Mouse (Mus musculus): ENCODE measurements at regions not wholly inside any gene's neighbourhood (a gene's known extent, or its start where the extent isn't known, plus 50 kb on each side); places are given as distances from the start of the nearest gene placed in this dataset.

- Histone ChIP-seq H3K4me3 (ENCODE audit: control insufficient read depth, insufficient read depth, low read length) (no peak overlapping the region), H3K36me3 (ENCODE audit: control insufficient read depth, insufficient read depth, low read length) (no peaks in the 10 kb centered on the region), H3K27me3 (ENCODE audit: control insufficient read depth, insufficient read depth, low read length) (no peaks in the 10 kb centered on the region), H3K4me1 (replicated peaks; ENCODE audit: control insufficient read depth, insufficient read depth, low read length) (no peaks in the 10 kb centered on the region), H3K27ac (ENCODE audit: control insufficient read depth, insufficient read depth, low read length) (no peak overlapping the region)
- TF ChIP-seq POLR2A (IDR thresholded peaks at IDR 0.05; ENCODE audit: control insufficient read depth, extremely low read depth, insufficient read depth, low read length, poor library complexity) (no peak), CTCF (IDR thresholded peaks at IDR 0.05; ENCODE audit: borderline replicate concordance, control insufficient read depth, extremely low read depth, insufficient read depth, low read length, poor library complexity) (no peak)
- 91% methylated on average over 4 of the region's 4 CpGs for WGBS
- DNase-seq, result no peak
Measured at GRCm38 (mm10) chr16:31582885-31583284, 80.4 kb upstream of the Dlg1 start.

- no peak overlapping the region for H3K4me3 ChIP-seq (ENCODE audit: control insufficient read depth, insufficient read depth, low read length)
- no peak for DNase-seq
- TF ChIP-seq CTCF (IDR thresholded peaks at IDR 0.05; ENCODE audit: borderline replicate concordance, control insufficient read depth, extremely low read depth, insufficient read depth, low read length, poor library complexity), result no peak
- no peak for TF ChIP-seq POLR2A (IDR thresholded peaks at IDR 0.05; ENCODE audit: control insufficient read depth, extremely low read depth, insufficient read depth, low read length, poor library complexity)
- no peaks in the 10 kb centered on the region for H3K36me3 ChIP-seq (ENCODE audit: control insufficient read depth, insufficient read depth, low read length)
- H3K27me3 ChIP-seq (ENCODE audit: control insufficient read depth, insufficient read depth, low read length), result no peaks in the 10 kb centered on the region
- H3K27ac ChIP-seq (ENCODE audit: control insufficient read depth, insufficient read depth, low read length), result no peak overlapping the region
- no peaks in the 10 kb centered on the region for H3K4me1 ChIP-seq (replicated peaks; ENCODE audit: control insufficient read depth, insufficient read depth, low read length)
- 96% methylated on average over 2 of the region's 2 CpGs for WGBS
Measured at GRCm38 (mm10) chr16:31583627-31584026, 79.6 kb upstream of the Dlg1 start.

DNA sequence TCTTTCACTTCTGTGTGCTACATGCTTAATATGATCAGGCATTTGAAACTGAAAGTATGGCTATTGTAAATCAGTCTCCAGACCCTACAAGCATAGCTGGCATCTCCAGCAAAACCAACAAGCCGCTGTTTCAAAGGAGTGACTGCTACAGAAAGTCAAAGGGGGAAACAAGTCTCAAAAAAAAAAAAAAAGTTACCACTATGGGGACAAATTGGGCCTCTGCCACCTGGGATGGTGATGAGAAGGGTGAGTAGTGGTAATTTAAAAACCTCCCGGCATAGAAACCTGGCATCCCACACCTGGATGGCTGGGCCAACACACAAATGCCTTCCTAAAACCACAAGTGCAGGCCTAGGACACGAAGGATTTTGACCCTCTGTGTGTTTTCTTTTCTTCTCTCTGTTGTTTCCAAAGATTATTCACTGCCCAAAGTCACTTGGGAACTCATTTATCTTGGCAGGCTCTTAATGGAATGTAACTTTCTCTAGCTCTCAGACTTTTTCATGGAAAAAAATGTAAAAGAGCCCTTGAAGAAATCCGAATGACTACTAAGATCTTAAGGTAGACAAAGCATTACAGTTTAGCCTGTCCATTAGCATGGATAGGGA is 78.9 kb upstream of the Dlg1 start:
- no peak overlapping the region for H3K4me3 ChIP-seq (ENCODE audit: control insufficient read depth, insufficient read depth, low read length)
- H3K36me3 ChIP-seq (ENCODE audit: control insufficient read depth, insufficient read depth, low read length), result no peaks in the 10 kb centered on the region
- no peak for DNase-seq
- H3K27me3 ChIP-seq (ENCODE audit: control insufficient read depth, insufficient read depth, low read length), result no peaks in the 10 kb centered on the region
- H3K4me1 ChIP-seq (replicated peaks; ENCODE audit: control insufficient read depth, insufficient read depth, low read length), result no peaks in the 10 kb centered on the region
- 80% methylated on average over 4 of the region's 4 CpGs for WGBS
- H3K27ac ChIP-seq (ENCODE audit: control insufficient read depth, insufficient read depth, low read length), result no peak overlapping the region
- TF ChIP-seq CTCF (IDR thresholded peaks at IDR 0.05; ENCODE audit: borderline replicate concordance, control insufficient read depth, extremely low read depth, insufficient read depth, low read length, poor library complexity), result no peak
- no peak for TF ChIP-seq POLR2A (IDR thresholded peaks at IDR 0.05; ENCODE audit: control insufficient read depth, extremely low read depth, insufficient read depth, low read length, poor library complexity)

GRCm38 (mm10) chr16:31587036-31587435 is 76.2 kb upstream of the Dlg1 start:
- no peaks in the 10 kb centered on the region for H3K27me3 ChIP-seq (ENCODE audit: control insufficient read depth, insufficient read depth, low read length)
- TF ChIP-seq POLR2A (IDR thresholded peaks at IDR 0.05; ENCODE audit: control insufficient read depth, extremely low read depth, insufficient read depth, low read length, poor library complexity) (no peak), CTCF (IDR thresholded peaks at IDR 0.05; ENCODE audit: borderline replicate concordance, control insufficient read depth, extremely low read depth, insufficient read depth, low read length, poor library complexity) (no peak)
- WGBS, result 86% methylated on average over 1 of the region's 1 CpGs
- no peak overlapping the region for H3K27ac ChIP-seq (ENCODE audit: control insufficient read depth, insufficient read depth, low read length)
- no peaks in the 10 kb centered on the region for H3K36me3 ChIP-seq (ENCODE audit: control insufficient read depth, insufficient read depth, low read length)
- H3K4me1 ChIP-seq (replicated peaks; ENCODE audit: control insufficient read depth, insufficient read depth, low read length), result no peaks in the 10 kb centered on the region
- no peak for DNase-seq
- H3K4me3 ChIP-seq (ENCODE audit: control insufficient read depth, insufficient read depth, low read length), result no peak overlapping the region

DNA sequence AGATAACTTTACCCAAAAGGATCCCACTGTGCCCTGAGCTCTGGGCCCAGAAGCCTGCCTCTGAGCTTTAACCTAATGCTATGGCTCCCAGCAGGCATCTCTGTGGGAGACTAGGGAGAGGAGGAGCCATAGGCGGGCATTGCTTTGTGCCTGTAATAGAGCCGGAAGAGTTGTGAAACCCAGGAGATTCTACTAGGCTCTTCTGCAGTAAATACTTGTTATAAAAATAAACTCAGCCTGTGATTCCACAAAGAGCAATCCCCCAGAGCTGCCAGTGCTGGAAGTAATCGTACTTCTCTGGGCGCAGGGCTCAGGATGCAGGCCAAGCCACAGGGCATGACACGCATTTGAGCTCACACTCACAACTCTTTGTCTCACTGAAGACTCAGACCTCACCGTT is 73.7 kb upstream of the Dlg1 start:
- no peak for DNase-seq
- no peak overlapping the region for H3K27ac ChIP-seq (ENCODE audit: control insufficient read depth, insufficient read depth, low read length)

GRCm38 (mm10) chr16:31591565-31591964 is 71.7 kb upstream of the Dlg1 start:
- no peak for DNase-seq
- TF ChIP-seq POLR2A (IDR thresholded peaks at IDR 0.05; ENCODE audit: control insufficient read depth, extremely low read depth, insufficient read depth, low read length, poor library complexity) (no peak), CTCF (IDR thresholded peaks at IDR 0.05; ENCODE audit: borderline replicate concordance, control insufficient read depth, extremely low read depth, insufficient read depth, low read length, poor library complexity) (no peak)
- no peak overlapping the region for H3K27ac ChIP-seq (ENCODE audit: control insufficient read depth, insufficient read depth, low read length)
- no peaks in the 10 kb centered on the region for H3K4me1 ChIP-seq (replicated peaks; ENCODE audit: control insufficient read depth, insufficient read depth, low read length)
- H3K27me3 ChIP-seq (ENCODE audit: control insufficient read depth, insufficient read depth, low read length), result no peaks in the 10 kb centered on the region
- no peaks in the 10 kb centered on the region for H3K36me3 ChIP-seq (ENCODE audit: control insufficient read depth, insufficient read depth, low read length)
- 64% methylated on average over 3 of the region's 3 CpGs for whole genome bisulfite sequencing
- H3K4me3 ChIP-seq (ENCODE audit: control insufficient read depth, insufficient read depth, low read length), result no peak overlapping the region

More for the DNA sequence above, 73.7 kb upstream of the Dlg1 start:
- no peaks in the 10 kb centered on the region for H3K27me3 ChIP-seq (ENCODE audit: control insufficient read depth, insufficient read depth, low read length)
- 86% methylated on average over 6 of the region's 6 CpGs for WGBS
- no peak for TF ChIP-seq CTCF (IDR thresholded peaks at IDR 0.05; ENCODE audit: borderline replicate concordance, control insufficient read depth, extremely low read depth, insufficient read depth, low read length, poor library complexity)
- TF ChIP-seq POLR2A (IDR thresholded peaks at IDR 0.05; ENCODE audit: control insufficient read depth, extremely low read depth, insufficient read depth, low read length, poor library complexity), result no peak
- H3K36me3 ChIP-seq (ENCODE audit: control insufficient read depth, insufficient read depth, low read length), result no peaks in the 10 kb centered on the region
- H3K4me3 ChIP-seq (ENCODE audit: control insufficient read depth, insufficient read depth, low read length), result no peak overlapping the region
- no peaks in the 10 kb centered on the region for H3K4me1 ChIP-seq (replicated peaks; ENCODE audit: control insufficient read depth, insufficient read depth, low read length)
